Mouse (Mus musculus) naive thymus-derived CD4-positive, alpha-beta T cell, adult 5 months (primary cell): ENCODE measurements around the gene Shbg. TPM values are rescaled to one million over a fixed set of nuclear protein-coding genes. Genes with fewer than 3 reads are reported as not detected.

Experiments used
- polyA plus RNA-seq: library from polyadenylated mRNA; unstranded; fragments of 100-300 nt; shearing (Covaris generic); gene quantifications from one replicate; pipeline ENCODE4 v1.2.1, GENCODE M21; 2017

Shbg gene
- polyA plus RNA-seq: not detected

GRCm38 (mm10) chr11:69617805-69618204 is at the start of gene Shbg:
TSS of gene Shbg (minus strand) at chr11:69617905.

GRCm38 (mm10) chr11:69665961-69666664 is 48.4 kb upstream of the Shbg start, which contains the start of gene Cd68:
TSS of gene Cd68 (minus strand) at chr11:69666153.

GRCm38 (mm10) chr11:69662213-69662966 is 44.7 kb upstream of the Shbg start, which contains the start of gene Mpdu1:
TSS of gene Mpdu1 (minus strand) at chr11:69662642.

GRCm38 (mm10) chr11:69655264-69656064 is 37.8 kb upstream of the Shbg start, which contains the start of gene Sox15:
TSS of gene Sox15 (plus strand) at chr11:69655314.

GRCm38 (mm10) chr11:69632284-69633089 is 14.8 kb upstream of the Shbg start, which contains the start of gene Fxr2:
TSS of gene Fxr2 (plus strand) at chr11:69632990.

GRCm38 (mm10) chr11:69621571-69622268 is 4.0 kb upstream of the Shbg start, which contains the start of gene Sat2:
TSS of gene Sat2 (plus strand) at chr11:69622024.

GRCm38 (mm10) chr11:69605726-69606490 is 11.8 kb downstream of the Shbg start, which contains the start of gene Atp1b2:
TSS of gene Atp1b2 (minus strand) at chr11:69605942.

GRCm38 (mm10) chr11:69580091-69580514 is 37.6 kb downstream of the Shbg start, which contains the start of the genes Wrap53 and Trp53:
TSS of gene Wrap53 (minus strand) at chr11:69580255.
TSS of gene Trp53 (plus strand) at chr11:69580359.

Other genes with a start within 250 kb of the Shbg start
- gene Chd3, start 248.5 kb downstream of the Shbg start, polyA plus RNA-seq: 115 TPM
- 52.5 TPM for gene Naa38, start 222.4 kb downstream of the Shbg start, polyA plus RNA-seq
- 23.4 TPM for gene Cyb5d1, start 222.3 kb downstream of the Shbg start, polyA plus RNA-seq
- gene Tmem88, start 219.7 kb downstream of the Shbg start, polyA plus RNA-seq: 1.2 TPM
- gene Kdm6b, start 204.2 kb downstream of the Shbg start, polyA plus RNA-seq: 16.0 TPM
- 0.02 TPM for gene Dnah2, start 68.8 kb downstream of the Shbg start, polyA plus RNA-seq
- gene Efnb3, start 57.7 kb downstream of the Shbg start, polyA plus RNA-seq: 0.11 TPM
- gene Wrap53, start 37.6 kb downstream of the Shbg start, polyA plus RNA-seq: 14.9 TPM
- 212 TPM for gene Trp53, start 37.5 kb downstream of the Shbg start, polyA plus RNA-seq
- not detected for gene Atp1b2, start 12.0 kb downstream of the Shbg start, polyA plus RNA-seq
- gene Sat2, start 4.1 kb upstream of the Shbg start, polyA plus RNA-seq: not detected
- gene Fxr2, start 15.1 kb upstream of the Shbg start, polyA plus RNA-seq: 73.2 TPM
- not detected for gene Sox15, start 37.4 kb upstream of the Shbg start, polyA plus RNA-seq
- gene Mpdu1, start 44.7 kb upstream of the Shbg start, polyA plus RNA-seq: 49.4 TPM
- gene Cd68, start 48.2 kb upstream of the Shbg start, polyA plus RNA-seq: 2.1 TPM
- gene Eif4a1, start 54.5 kb upstream of the Shbg start, polyA plus RNA-seq: 703 TPM
- 41.7 TPM for gene Senp3, start 64.2 kb upstream of the Shbg start, polyA plus RNA-seq
- not detected for gene Tnfsf13, start 67.9 kb upstream of the Shbg start, polyA plus RNA-seq
- not detected for gene Tnfsf12, start 77.9 kb upstream of the Shbg start, polyA plus RNA-seq
- not detected for gene Tnfsfm13, start 78.2 kb upstream of the Shbg start, polyA plus RNA-seq
- 56.9 TPM for gene Polr2a, start 140.7 kb upstream of the Shbg start, polyA plus RNA-seq
- gene Slc35g3, start 144.1 kb upstream of the Shbg start, polyA plus RNA-seq: not detected
- 8.0 TPM for gene Zbtb4, start 148.0 kb upstream of the Shbg start, polyA plus RNA-seq
- 2.2 TPM for gene Chrnb1, start 178.0 kb upstream of the Shbg start, polyA plus RNA-seq
- gene Fgf11, start 184.0 kb upstream of the Shbg start, polyA plus RNA-seq: not detected
- gene Tmem102, start 187.7 kb upstream of the Shbg start, polyA plus RNA-seq: not detected
- gene Gm39566, start 197.4 kb upstream of the Shbg start, polyA plus RNA-seq: not detected
- gene Spem2, start 200.6 kb upstream of the Shbg start, polyA plus RNA-seq: not detected
- not detected for gene Spem1, start 204.3 kb upstream of the Shbg start, polyA plus RNA-seq
- 0.09 TPM for gene Nlgn2, start 219.9 kb upstream of the Shbg start, polyA plus RNA-seq
- 27.8 TPM for gene Tmem256, start 220.6 kb upstream of the Shbg start, polyA plus RNA-seq
- gene Plscr3, start 228.5 kb upstream of the Shbg start, polyA plus RNA-seq: 18.0 TPM
- not detected for gene Tnk1, start 240.8 kb upstream of the Shbg start, polyA plus RNA-seq